Mouse (Mus musculus) CH12.LX (cell line): Measurements from ENCODE around the gene Il17re.

Experiments used
- CTCF ChIP-seq, 2 experiments: IDR thresholded peaks in 1 of 2; conservative IDR thresholded peaks in 1 of 2; 2 replicates each; pipeline ENCODE4 v1.5.1; 2011 to 2012; ENCODE audit warnings: low read depth in 2 of 2, low read length in 2 of 2, improper control_type of control experiment in 1 of 2, inconsistent platforms in 1 of 2, mild to moderate bottlenecking in 1 of 2, moderate library complexity in 1 of 2
- EP300 ChIP-seq: IDR thresholded peaks from 2 replicates; pipeline ENCODE4 v1.6.1; 2011; ENCODE audit warnings: low read length, improper control_type of control experiment
- KAT2A ChIP-seq: IDR thresholded peaks from 2 replicates; pipeline ENCODE4 v1.6.1; 2012; ENCODE audit warnings: low read length, improper control_type of control experiment, inconsistent platforms; ENCODE audit not compliant: insufficient replicate concordance
- MAX ChIP-seq: IDR thresholded peaks from 2 replicates; pipeline ENCODE4 v1.6.1; 2011; ENCODE audit warnings: low read length, improper control_type of control experiment
- MAZ ChIP-seq: IDR thresholded peaks from 2 replicates; pipeline ENCODE4 v1.6.1; 2012; ENCODE audit warnings: low read depth, mild to moderate bottlenecking, inconsistent platforms, low read length, improper control_type of control experiment, moderate library complexity
- POLR2A ChIP-seq: IDR thresholded peaks from 2 replicates; pipeline ENCODE4 v1.6.1; 2011; ENCODE audit warnings: low read depth, mild to moderate bottlenecking, improper control_type of control experiment, low read length
- RAD21 ChIP-seq: IDR thresholded peaks from 2 replicates; pipeline ENCODE4 v1.6.1; 2011; ENCODE audit warnings: low read depth, mild to moderate bottlenecking, low read length, improper control_type of control experiment, moderate library complexity
- SMC3 ChIP-seq: IDR thresholded peaks from 2 replicates; pipeline ENCODE4 v1.6.1; 2011; ENCODE audit warnings: low read depth, low read length, improper control_type of control experiment
- TBP ChIP-seq: conservative IDR thresholded peaks from 2 replicates; pipeline ENCODE4 v1.6.1; 2011; ENCODE audit warnings: low read depth, low read length, improper control_type of control experiment
- TCF12 ChIP-seq: IDR thresholded peaks from 2 replicates; pipeline ENCODE4 v1.6.1; 2014; ENCODE audit warnings: low read depth, mild to moderate bottlenecking, inconsistent platforms, low read length, improper control_type of control experiment
- USF1 ChIP-seq: IDR thresholded peaks from 2 replicates; pipeline ENCODE4 v1.6.1; 2014; ENCODE audit warnings: low read depth, mild to moderate bottlenecking, inconsistent platforms, low read length, improper control_type of control experiment

GRCm38 (mm10) chr6:113441147-113441680, 17.1 kb upstream of the Il17re start:
- peak; percentile 69 to 88; a peak in 3 of 4 replicates for TF ChIP-seq CTCF (conservative IDR thresholded peaks at IDR 0.05 in 1 of 2, IDR thresholded peaks at IDR 0.05 in 1 of 2; ENCODE audit: low read depth in 2 of 2, low read length in 2 of 2)
- no peak for TF ChIP-seq KAT2A
- TF ChIP-seq MAZ: no peak
- TF ChIP-seq EP300: no peak
- no peak for TF ChIP-seq POLR2A
- no peak for TF ChIP-seq TCF12
- peak; percentile 90 for TF ChIP-seq RAD21
- TF ChIP-seq TBP: no peak
- TF ChIP-seq USF1: no peak
- TF ChIP-seq MAX: no peak
- peak; percentile 68 for TF ChIP-seq SMC3
